Mouse (Mus musculus) heart, postnatal 0 days (tissue): ENCODE results near the gene Stat3. TPM values are rescaled to one million over a fixed set of nuclear protein-coding genes. Genes with fewer than 3 reads are reported as not detected.
A peak's percentile ranks its signal among the peaks of the same experiment; 100 is the strongest.

Experiments used
- ATAC-seq: fragments of 200-750 bp; cut with Nextera tagmentation; 2 replicates; pipeline ENCODE4 v1.8.0; 2017; ENCODE audit warnings: low read depth, moderate number of reproducible peaks, moderate library complexity; ENCODE audit not compliant: insufficient read depth
- DNase-seq: peaks from one replicate; pipeline ENCODE4 v3.0.0-alpha.2; 2016; ENCODE audit warnings: low spot score
- H3K27ac ChIP-seq: fragments of 300-500 bp; sonication (generic); 2 replicates; pipeline ENCODE4 v1.5.1; 2014; ENCODE audit warnings: low read depth, mild to moderate bottlenecking
- H3K27me3 ChIP-seq: fragments of 300-500 bp; sonication (generic); 2 replicates; pipeline ENCODE4 v1.6.1; 2014; ENCODE audit warnings: low read length, mixed read lengths; ENCODE audit not compliant: control insufficient read depth, insufficient read depth
- H3K36me3 ChIP-seq: fragments of 300-500 bp; sonication (generic); replicated peaks from 2 replicates; pipeline ENCODE4 v1.6.1; 2014; ENCODE audit warnings: low read length, mixed read lengths; ENCODE audit not compliant: control insufficient read depth, insufficient read depth
- H3K4me1 ChIP-seq: fragments of 300-500 bp; sonication (generic); 2 replicates; pipeline ENCODE4 v1.6.1; 2014; ENCODE audit warnings: antibody characterized with exemption; ENCODE audit not compliant: control insufficient read depth, insufficient read depth
- H3K4me2 ChIP-seq: fragments of 300-500 bp; sonication (generic); 2 replicates; pipeline ENCODE4 v1.6.1; 2014; ENCODE audit warnings: low read depth, mild to moderate bottlenecking, low read length, moderate library complexity
- H3K4me3 ChIP-seq: fragments of 300-500 bp; sonication (generic); 2 replicates; pipeline ENCODE4 v1.5.1; 2014; ENCODE audit warnings: low read depth, low read length
- H3K9ac ChIP-seq: fragments of 300-500 bp; sonication (generic); replicated peaks from 2 replicates; pipeline ENCODE4 v1.6.1; 2014; ENCODE audit warnings: low read depth, low read length, mixed read lengths
- H3K9me3 ChIP-seq: fragments of 300-500 bp; sonication (generic); replicated peaks from 2 replicates; pipeline ENCODE4 v1.6.1; 2016; ENCODE audit warnings: low read length; ENCODE audit not compliant: control insufficient read depth
- CTCF ChIP-seq: IDR thresholded peaks from 2 replicates; pipeline ENCODE4 v1.5.1; 2016; ENCODE audit warnings: antibody characterized with exemption, control low read depth, low read depth
- EP300 ChIP-seq: IDR thresholded peaks from 2 replicates; pipeline ENCODE4 v1.6.1; 2016; ENCODE audit warnings: antibody characterized with exemption, low read depth
- WGBS: fragments of 180-500 bp; shearing (Covaris S2); extraction: QIAGEN DNeasy Blood & Tissue Kit; methylation state at CpG from one replicate; pipeline ENCODE4 v1.1.7; 2014; 5-methylcytosine and 5-hydroxymethylcytosine counted together
- polyA plus RNA-seq: library from polyadenylated mRNA; unstranded; fragments of >200 nt; fragmentation: Nextera tagmentation; extraction: Ambion mirVana; gene quantifications from 2 replicates; pipeline ENCODE4 v1.2.1, GENCODE M21; 2015
- total RNA-seq: library from RNA; depleted of rRNA; stranded (reverse); fragments of >200 nt; gene quantifications from 2 replicates; pipeline ENCODE4 v1.2.3, GENCODE M21; 2014; ENCODE audit warnings: low replicate concordance

Stat3 gene
- total and polyA plus RNA-seq, 2 experiments from 2014 or later, result 65.7 to 105 TPM

DNA sequence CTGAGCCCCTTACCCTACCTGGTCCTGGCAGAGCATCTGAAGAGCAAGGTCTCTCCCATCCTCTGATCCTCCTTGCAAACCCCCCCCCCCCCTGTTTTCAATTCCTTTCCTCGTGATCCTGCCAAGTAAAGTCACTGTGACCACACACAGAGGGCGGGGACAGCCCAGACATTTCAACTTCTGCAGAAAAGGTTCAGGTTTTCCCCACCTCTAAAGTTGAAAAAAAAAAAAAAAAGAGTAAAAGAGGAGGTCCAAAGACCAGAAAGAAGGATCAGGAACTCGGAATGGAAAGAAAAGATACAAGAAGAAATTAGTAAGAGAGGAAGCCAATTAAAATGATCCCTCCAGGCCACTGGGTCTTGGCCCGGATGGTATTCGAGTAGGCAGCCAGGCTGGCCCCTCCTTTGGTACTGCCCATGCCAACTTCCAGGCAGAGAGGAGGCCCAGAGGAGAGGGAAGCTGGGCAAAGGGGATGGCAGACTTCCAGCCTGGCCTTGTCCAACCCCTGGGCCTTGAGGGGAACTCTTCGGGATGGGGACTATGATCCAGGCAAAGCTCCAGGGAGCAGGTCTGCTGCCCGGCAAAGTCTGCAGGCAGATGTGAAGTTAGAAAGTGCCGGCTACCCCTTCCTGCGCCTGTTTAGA is 80.3 kb downstream of the Stat3 start, which contains the start of gene Stat5a:
TSS of gene Stat5a (plus strand) at position 417 of the 644 bp plus-strand sequence.
- no peak for TF ChIP-seq EP300
- no peak for TF ChIP-seq CTCF
- Histone ChIP-seq H3K9ac (peak within 1 kb of the TSS; percentile 62), H3K27me3 (peaks cover 3% of the 10 kb centered on the region; the same call in 1 of the 2 replicates), H3K4me2 (peak within 1 kb of the TSS; percentile 65), H3K9me3 (no peaks in the 10 kb centered on the region), H3K4me1 (peaks cover 11% of the 10 kb centered on the region), H3K36me3 (no peaks in the 10 kb centered on the region), H3K4me3 (peak within 1 kb of the TSS; percentile 50), H3K27ac (peak within 1 kb of the TSS; percentile 64)
- DNase-seq (peak; percentile 70), ATAC-seq (peak; percentile 74)
- 38% methylated on average over 9 of the region's 9 CpGs for WGBS

DNA sequence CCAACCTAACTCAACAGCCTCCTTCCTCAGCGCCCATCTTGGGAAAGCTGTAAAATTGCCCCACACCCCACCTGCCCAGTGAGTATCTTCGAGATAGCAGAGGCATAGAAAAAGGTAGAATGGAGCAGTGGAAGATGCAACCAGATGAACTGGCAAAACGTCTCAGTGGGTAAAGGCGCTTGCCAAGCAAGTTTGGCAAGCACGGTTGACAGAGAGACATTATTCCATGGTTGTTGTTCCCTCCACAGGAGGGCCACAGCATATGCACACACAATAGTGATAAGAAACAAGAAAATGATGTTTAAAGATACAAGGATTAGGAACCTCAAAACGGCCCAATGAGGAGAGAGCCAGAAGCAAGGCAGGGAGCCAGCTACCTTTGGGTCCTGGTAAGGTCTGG is 81.4 kb downstream of the Stat3 start:
- Histone ChIP-seq H3K36me3 (no peaks in the 10 kb centered on the region), H3K4me2 (no peak overlapping the region), H3K4me3 (no peak overlapping the region), H3K9ac (no peak overlapping the region), H3K4me1 (peaks cover 11% of the 10 kb centered on the region), H3K27ac (no peak overlapping the region), H3K9me3 (no peaks in the 10 kb centered on the region), H3K27me3 (peaks cover 3% of the 10 kb centered on the region; the same call in 1 of the 2 replicates)
- TF ChIP-seq EP300 (no peak), CTCF (no peak)
- no peak for DNase-seq
- 67% methylated on average over 6 of the region's 6 CpGs for WGBS
- no peak for ATAC-seq

DNA sequence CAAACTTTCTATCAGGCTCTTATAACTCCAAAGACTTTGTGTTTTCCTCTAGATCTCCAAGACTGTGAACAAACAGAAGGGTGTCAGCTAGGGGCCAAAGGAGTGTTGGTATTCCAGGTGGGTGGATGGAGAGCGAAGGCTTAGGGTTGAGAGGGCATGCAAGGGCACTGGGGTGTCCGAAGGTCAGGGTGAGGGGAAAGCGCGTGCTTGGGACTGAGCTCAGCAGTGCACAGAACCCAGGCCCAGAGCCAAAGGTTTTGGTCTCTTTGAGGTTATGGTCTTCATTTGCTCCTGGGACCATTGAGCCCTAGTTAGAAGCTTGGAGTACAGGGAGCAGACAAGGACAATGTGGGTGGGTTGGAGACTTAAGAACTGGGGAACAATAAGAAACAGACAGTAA is 84.2 kb downstream of the Stat3 start:
- 85% methylated on average over 4 of the region's 4 CpGs for WGBS
- H3K4me3 ChIP-seq, result no peak overlapping the region
- TF ChIP-seq CTCF (no peak), EP300 (no peak)
- no peak overlapping the region for H3K9ac ChIP-seq
- peaks cover 11% of the 10 kb centered on the region for H3K4me1 ChIP-seq
- no peak for DNase-seq
- peaks cover 3% of the 10 kb centered on the region; the same call in 1 of the 2 replicates for H3K27me3 ChIP-seq
- no peak overlapping the region for H3K4me2 ChIP-seq
- no peaks in the 10 kb centered on the region for H3K36me3 ChIP-seq
- H3K9me3 ChIP-seq, result no peaks in the 10 kb centered on the region
- ATAC-seq, result no peak
- no peak overlapping the region for H3K27ac ChIP-seq

DNA sequence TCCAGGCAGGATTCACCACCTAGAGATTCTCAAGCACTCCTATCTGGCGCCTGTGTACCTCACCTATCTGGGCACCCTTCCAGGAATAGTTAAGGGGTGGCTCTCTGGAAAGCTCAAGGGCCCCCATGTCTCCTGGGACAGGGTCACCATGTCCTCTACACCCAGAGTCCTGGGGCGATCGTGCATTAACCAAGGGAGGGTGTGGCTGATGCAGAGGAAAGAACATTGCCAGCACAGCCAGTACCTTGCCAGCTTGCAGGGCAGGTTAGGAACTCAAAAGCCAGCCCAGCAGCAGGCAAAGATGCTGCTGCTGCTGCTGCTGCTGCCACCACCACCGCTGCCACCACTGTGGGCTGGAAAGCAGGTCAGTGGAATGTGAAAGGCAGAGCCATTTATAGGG is 85.1 kb downstream of the Stat3 start:
- H3K4me2 ChIP-seq, result no peak overlapping the region
- H3K4me1 ChIP-seq, result 0 out of 2 replicates have a peak, but pooled peaks cover 5% of the 10 kb centered on the region
- no peak for ATAC-seq
- WGBS, result 20% methylated on average over 4 of the region's 4 CpGs
- H3K36me3 ChIP-seq, result no peaks in the 10 kb centered on the region
- DNase-seq, result no peak
- peaks cover 3% of the 10 kb centered on the region; the same call in 1 of the 2 replicates for H3K27me3 ChIP-seq
- no peak overlapping the region for H3K4me3 ChIP-seq
- H3K27ac ChIP-seq, result no peak overlapping the region
- H3K9me3 ChIP-seq, result no peaks in the 10 kb centered on the region
- H3K9ac ChIP-seq, result no peak overlapping the region
- TF ChIP-seq CTCF (no peak), EP300 (no peak)

DNA sequence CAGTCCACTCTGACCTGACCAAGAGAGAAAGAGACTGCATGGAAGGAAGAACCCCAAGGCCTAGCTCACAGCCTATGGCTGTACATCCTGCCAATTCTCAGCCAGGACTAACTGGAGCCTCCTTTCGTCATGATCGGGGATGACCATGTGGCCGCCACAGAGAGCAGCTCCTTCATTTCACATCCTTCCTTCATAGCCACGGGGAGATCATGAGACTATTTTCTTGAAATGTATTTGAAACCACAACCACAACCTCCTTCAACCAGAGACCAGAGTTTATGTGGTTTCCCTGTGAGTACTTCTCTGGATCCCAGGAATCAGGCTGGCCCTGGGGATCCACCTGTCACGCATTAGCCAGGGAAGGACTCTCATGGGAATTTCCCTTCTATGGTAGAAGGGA is 86.3 kb downstream of the Stat3 start:
- H3K36me3 ChIP-seq, result no peaks in the 10 kb centered on the region
- DNase-seq (no peak), ATAC-seq (no peak)
- no peak overlapping the region for H3K4me2 ChIP-seq
- H3K27me3 ChIP-seq, result peaks cover 3% of the 10 kb centered on the region; the same call in 1 of the 2 replicates
- 73% methylated on average over 5 of the region's 5 CpGs for WGBS
- H3K9ac ChIP-seq, result no peak overlapping the region
- TF ChIP-seq CTCF (no peak), EP300 (no peak)
- H3K4me1 ChIP-seq, result peaks cover 12% of the 10 kb centered on the region; the same call in 1 of the 2 replicates
- no peaks in the 10 kb centered on the region for H3K9me3 ChIP-seq
- no peak overlapping the region for H3K27ac ChIP-seq
- H3K4me3 ChIP-seq, result no peak overlapping the region
